Mouse (Mus musculus) heart, postnatal 36 days (tissue): ENCODE measurements around the gene Pomt1. TPM values are rescaled to one million over a fixed set of nuclear protein-coding genes. Genes with fewer than 3 reads are reported as not detected.
"Not testable (repeated sequence)": the region's sequence is repeated elsewhere in the genome, so short reads cannot be mapped to it uniquely, and the experiment has no call there.

Experiments
- DNase-seq, 2 experiments: peaks; one replicate each; pipeline ENCODE4 v3.0.0; 2021 to 2022
- intact Hi-C: fragments of 180-260 bp; cut with DNase I; formaldehyde crosslinking; loops from one replicate; pipeline ENCODE4 v1.15.1; 2025
- total RNA-seq, 2 experiments: library from RNA; stranded (reverse); gene quantifications; 2 replicates each; pipeline ENCODE4 v1.2.3; 2021

Pomt1 gene
- total RNA-seq, 2 experiments from 2014 or later, result 13.7 to 14.3 TPM

DNA sequence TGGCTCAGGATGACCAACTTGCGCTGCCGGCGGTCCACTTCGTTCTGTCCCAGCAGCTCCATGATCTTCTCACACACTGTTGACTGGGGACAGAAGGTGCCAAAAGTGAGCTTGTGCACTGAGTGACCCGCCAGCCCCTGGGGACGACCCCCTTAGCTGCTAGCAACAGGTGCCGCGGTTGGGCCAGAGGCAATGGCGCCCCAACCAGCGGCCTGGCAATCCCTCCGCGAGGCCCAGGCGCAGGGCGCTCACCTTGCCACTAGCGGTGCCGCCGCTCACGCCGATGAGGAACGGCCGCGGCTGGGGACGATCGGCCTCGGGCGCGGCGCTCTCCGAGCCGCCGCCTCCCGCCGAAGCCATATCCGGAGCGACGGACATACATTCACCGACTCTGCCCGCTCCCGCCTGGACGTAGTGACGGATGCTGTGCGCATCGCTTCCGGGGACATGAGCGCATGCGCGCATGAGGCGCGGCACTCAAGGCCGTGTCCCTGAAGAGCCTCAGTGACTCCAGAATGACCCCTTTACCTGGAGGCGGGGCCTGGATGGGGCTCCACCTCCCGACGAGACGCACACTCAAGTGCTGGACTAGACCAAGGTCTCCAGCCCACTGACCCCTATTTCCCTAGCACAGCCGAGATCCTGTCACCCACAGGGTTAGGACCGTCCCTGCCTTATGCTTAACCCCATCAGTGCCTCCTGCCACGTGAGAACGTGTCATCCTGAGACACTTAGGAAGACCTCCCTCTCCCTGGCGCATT is 23.4 kb downstream of the Pomt1 start, which contains the start of gene Uck1:
TSS of gene Uck1 (minus strand) at position 503 of the 761 bp plus-strand sequence.
- peak; percentile 85 to 88 for DNase-seq
- intact Hi-C loops, result loop anchor here (2.0 kb wide), 2 partner anchors 23 kb away; partner anchors contain the start of gene Pomt1

DNA sequence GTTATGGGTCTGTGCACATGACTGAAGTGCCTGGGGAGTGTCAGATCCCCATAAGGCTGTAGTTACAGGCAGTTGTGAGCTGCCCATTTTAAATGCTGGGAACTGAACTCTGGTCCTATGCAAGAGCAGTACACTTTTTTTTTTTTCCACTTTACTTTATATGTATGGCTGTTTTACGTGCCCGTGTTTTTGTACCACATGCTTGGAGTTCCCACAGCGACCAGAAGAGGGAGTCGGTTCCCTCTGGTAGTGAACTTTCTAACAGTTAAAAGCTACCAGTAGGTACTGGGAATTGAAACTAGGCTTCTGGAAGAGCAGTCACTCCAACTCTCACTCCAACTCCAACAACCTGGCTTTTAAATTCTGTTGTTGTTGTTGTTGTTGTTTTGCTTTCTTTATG is 24.2 kb downstream of the Pomt1 start:
- DNase-seq, result peak; percentile 36 to 47
- intact Hi-C loops, result loop anchor here (2.0 kb wide), 1 partner anchor 22 kb away; no protein-coding TSS in a partner anchor

DNA sequence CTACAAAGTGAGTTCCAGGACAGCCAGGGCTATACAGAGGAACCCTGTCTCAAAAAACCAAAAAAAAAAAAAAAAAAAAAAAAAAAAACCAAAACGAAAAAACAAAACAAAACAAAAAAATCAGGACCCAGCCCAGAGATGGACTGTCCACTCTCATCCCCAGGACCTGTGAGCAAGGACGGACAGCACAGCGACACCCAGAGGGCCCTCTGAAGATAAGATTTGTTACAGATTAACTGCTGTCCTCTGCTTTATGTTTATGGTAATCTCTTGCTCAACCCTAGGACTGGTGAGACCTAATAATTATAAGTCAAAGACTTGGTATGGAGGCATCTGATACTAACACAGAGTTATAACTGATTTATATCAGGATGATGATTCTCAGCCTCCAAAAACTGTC is 39.4 kb downstream of the Pomt1 start:
- intact Hi-C loops, result no loop called here

DNA sequence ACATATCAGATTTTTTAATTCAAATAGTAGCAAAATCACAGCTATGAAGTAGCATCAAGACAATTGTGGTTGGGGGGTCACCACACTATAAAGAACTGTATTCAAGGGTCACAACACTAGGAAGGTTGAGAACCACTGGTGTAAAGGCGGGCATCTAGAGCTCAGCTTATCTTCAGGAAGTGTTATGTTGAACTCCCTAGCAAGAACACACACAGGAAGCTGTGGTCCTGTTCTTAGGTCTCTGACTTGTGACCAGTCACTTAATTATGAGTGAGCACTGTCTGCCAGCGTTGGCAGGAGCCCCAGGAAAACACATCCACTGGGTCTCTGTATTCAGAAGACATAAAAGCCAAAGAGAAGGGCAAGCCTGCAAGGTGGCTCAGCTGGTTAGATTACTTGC is 45.9 kb downstream of the Pomt1 start:
- no peak for DNase-seq
- intact Hi-C loops, result loop anchor here (2.0 kb wide), 1 partner anchor 21 kb away; the partner anchor contains the start of gene Uck1

More for the DNA sequence above, 39.4 kb downstream of the Pomt1 start:
- no peak for DNase-seq

DNA sequence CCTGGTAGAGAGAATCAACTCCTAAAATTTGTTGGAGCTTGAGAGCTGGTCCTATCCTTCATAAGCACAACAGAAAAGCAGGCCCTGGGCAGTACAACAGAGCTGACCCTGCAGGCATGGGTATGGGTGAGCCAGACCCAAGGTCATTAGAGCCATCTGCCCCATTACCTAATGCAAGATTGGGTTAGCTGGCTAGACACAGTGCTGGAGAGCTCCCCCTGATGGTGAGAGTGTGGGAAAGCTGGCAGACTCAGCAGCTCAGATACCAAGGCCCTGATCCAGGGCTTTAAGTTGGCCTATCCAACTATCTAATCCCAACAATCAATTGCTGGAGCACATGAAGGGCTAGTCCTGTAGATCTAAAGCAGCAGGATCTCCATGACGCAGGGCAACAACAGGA is 46.3 kb downstream of the Pomt1 start:
- intact Hi-C loops, result loop anchor here (2.0 kb wide), 1 partner anchor 22 kb away; the partner anchor contains the start of gene Uck1
- peak; percentile 49 to 50 for DNase-seq

DNA sequence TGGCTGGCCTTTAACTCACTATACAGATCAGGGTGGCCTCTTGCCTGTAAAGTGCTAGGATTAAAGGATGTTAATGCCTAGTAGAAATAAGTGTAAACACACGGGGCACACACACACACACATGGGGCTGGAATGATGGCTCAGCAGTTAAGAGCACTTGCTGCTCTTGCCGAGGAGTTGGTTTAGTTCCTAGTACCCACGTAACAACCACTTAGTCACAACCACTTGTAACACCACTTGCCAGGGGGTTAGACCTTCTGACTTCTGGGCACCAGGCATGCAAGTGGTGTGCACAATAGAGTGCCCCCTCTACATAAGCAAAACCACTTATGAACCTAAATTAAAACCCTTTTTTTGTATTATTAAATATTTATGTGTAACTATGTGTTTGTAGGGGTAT is 47.6 kb downstream of the Pomt1 start:
- no peak for DNase-seq
- intact Hi-C loops, result loop anchor here (2.0 kb wide), 1 partner anchor 23 kb away; the partner anchor contains the start of gene Uck1

DNA sequence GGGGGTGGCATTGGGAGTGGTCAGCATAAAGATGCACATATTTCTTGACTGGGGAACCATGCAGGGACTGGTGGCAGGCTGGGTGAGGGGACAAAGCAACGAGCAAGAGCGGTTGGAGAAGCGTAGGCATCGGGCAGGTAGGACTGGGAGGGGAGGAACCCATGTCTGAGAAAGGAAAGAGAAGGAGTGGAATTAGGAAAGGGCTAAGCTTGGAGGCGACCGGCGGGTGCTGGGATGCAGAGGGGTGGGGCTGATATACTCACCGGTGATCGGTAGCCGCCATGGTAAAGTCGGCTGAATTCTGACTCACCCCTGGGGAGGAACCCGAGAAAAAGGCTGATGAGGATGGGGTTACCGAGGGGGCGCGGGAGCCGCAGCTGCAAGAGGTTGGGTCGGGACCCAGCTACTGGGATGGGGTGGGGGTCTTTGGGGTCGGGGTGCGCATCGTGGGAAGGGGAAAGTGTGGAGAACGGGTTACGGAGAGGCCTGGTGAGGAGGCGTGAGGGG is 51.0 kb downstream of the Pomt1 start, which contains the start of gene Golga2:
TSS of gene Golga2 (plus strand) at position 51 of the 507 bp plus-strand sequence.
- no peak for DNase-seq
- intact Hi-C loops, result no loop called here

DNA sequence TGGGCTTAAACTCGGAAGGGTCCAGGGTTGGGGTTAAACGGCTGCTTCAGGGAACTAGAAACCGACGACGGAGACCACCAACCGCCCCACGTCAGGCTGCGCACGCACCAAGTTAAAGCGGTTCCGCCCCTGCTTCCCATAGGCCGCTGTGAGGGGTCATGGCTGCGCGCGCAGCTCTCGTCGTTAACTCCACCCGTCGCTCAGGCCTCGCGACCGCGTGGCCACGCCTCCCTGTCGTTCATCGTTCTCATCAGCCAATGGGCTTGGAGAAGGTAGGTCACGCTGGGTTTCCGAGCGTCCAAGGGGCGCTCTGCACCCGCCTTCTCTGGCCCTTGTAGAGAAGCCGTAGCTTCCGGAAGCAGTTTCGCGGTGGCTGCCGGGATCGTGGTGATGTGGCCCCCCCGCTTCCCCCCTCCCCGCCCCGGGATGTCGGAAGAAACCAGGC is 51.6 kb downstream of the Pomt1 start, which contains the start of gene Swi5:
TSS of gene Swi5 (minus strand) at position 153 of the 445 bp plus-strand sequence.
- DNase-seq, result peak; percentile 95 to 97
- intact Hi-C loops, result no loop called here

DNA sequence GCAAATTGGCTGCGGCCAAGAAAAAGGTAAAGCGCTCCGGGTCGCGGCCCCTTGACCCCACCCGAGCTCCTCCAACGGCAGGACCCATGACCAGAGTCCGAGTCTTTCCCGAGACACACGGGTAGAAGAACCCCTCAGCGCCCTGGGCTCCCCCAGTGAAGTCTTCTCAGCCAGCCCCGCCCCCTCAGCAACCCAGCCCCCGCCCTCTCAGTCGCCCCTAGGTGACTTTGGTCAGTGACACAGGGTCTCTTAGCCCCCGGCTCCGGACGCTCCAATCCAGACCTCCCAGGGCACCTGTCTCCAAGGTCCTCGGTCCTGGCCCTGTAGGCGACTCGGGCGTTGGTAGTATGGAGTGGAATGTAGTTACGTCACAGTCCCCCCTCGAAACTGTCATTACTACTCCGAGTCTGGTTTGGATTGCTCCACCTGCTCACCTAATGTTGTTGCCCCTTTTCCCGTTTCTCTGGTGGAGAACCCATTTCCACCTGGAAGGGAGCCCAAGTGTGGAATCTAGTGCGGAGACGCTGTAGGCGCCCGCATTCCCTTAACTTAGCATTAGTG is 52.1 kb downstream of the Pomt1 start:
- DNase-seq, result no peak
- intact Hi-C loops, result no loop called here

DNA sequence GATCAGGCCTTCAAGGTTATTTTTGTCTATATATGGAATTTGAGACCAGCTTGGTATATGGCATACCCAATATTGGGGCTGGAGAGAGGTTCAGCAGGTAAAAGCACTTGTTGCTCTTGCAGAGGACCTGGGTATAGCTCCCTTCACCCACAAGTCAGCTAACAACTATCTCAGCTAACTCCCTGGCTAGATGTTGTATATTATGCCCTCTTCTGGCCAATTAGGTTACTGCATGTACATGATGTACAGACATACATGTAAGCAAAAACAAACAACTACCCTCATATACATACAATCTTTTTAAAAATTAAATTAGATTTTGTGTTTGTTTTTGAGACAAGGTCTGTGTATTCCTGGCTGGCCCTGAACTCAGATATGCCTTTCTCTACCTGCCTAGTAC is 53.2 kb downstream of the Pomt1 start:
- intact Hi-C loops, result no loop called here
- no peak for DNase-seq

DNA sequence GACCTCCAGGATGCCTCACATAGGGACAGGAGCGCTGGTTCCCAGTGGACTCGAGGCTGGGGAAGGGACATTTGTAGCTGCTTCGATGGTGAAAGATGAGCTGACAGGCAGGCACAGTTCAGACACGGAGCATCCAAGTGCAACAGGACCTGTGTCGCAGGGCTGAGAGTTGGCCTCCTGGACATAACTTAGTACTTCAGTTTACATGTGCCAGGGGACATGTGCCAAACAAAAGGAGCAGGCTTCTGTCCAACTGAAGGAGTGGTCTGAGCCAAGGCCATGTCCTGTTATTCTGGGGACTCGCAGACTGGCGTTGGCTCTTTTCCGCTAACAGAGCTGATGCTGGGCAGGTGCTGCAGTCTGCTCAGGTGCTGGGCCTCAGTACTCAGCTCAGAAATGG is 58.0 kb downstream of the Pomt1 start:
- intact Hi-C loops, result no loop called here
- DNase-seq, result peak; percentile 62 to 64

DNA sequence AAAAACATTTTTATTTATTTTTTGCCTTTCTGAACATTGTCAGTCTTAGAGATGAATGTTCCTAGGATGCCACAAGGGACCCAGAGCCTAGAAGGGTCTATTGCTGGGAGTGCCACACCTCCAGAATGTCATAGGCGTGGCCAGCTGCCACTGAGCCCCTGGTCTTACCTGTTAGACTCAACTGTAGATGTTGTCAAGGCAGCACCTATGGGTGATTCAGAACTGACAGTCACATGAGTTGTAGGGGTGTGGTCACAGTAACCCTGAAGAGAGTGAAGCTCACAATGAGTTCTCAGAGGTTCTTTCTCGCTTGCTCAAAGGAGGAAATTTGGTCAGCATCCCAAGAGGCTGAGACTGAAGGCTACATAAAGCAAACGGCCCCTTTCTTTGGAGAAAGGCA is 58.9 kb downstream of the Pomt1 start:
- DNase-seq, result no peak
- intact Hi-C loops, result no loop called here

DNA sequence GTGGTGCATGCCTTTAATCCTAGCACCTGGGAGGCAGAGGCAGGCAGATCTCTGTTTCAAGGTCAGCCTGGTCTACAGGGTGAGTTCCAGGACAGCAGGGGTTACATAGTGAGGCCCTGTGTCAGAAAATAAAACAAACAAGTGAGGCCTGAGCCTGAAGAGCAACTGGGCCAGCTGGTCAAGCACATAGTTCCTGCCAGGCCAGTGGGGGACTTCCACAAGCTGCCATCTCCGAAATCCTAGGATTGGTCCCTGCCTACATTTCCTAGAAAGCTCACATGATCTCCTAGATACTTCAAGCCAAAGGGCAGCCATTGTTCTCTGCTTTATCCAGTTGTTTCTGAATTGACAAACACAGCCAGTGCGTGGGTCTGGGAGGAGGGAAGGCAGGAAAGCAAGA is 59.5 kb downstream of the Pomt1 start:
- DNase-seq, intact Hi-C loops: not testable (repeated sequence)

DNA sequence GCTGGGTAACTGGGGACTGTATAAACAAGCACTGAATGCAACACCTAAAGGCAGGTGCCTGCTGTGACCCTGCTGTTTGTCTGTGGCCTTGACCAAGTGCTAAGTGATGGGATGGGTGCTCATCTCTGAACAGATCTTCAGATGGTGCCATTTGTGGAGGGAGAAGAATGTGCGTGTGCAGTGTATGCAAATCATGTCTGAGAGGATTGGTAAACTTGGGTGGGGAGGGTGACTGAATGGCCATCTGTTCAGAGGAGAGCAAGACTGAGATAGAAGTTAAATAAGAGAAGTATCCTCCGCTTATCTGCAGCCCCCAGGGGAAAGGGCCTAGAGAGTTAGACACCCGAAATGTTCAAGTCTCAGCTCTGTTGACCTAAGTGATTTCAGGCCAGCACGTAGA is 63.1 kb downstream of the Pomt1 start:
- intact Hi-C loops, result no loop called here
- no peak for DNase-seq

DNA sequence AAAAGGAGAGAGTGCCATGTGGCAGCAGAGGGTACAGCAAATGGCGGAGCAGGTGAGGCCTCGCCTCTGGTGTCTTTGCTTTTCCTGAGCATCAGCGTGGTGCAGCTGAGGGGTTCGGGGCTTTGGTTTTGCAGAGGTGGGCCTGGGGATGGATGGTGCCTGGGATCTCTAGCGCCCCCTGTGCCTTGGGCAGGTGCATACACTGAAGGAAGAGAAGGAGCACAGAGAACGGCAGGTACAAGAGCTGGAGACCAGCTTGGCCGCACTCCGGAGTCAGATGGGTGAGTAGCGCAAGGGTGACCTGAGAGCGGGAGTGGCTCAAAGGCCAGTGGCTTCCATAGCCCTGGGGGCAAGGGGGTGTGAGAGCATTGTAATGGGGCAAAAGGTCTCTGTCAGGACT is 66.6 kb downstream of the Pomt1 start:
- intact Hi-C loops, result no loop called here
- DNase-seq, result no peak

DNA sequence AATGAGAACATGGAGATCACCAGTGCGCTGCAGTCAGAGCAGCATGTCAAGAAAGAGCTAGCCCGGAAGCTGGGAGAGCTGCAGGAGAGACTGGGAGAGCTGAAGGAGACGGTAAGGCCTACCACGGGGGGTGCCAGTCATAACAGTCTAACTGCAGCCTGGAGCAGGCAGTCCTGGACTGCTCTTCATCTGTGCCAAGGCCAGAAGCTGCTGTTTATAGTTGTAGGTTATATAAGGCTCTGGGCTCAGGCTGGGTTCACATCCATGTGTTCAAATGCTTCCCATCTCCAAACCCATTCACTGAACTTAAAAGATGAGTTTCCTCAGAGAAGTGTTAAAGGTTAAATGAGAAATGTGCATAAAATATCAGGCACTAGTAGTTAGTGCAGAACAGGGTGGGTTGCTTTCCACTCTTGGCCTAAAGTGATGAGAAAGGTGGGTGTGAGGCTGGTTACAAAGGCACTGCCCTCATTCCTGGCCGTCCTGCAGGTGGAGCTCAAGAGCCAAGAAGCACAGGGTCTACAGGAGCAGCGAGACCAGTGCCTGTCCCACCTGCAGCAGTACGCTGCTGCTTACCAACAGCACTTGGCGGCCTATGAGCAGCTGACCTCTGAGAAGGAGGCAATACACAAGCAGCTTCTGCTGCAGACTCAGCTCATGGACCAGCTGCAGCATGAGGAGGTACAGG is 67.9 kb downstream of the Pomt1 start:
- peak; percentile 50 to 64 for DNase-seq
- intact Hi-C loops, result no loop called here

Other genes starting within 250 kb of the Pomt1 start
- 10 to 100 TPM; 14.3 to 15.8 TPM for gene Fam78a, start 151.7 kb upstream of the Pomt1 start, total RNA-seq
- gene Plpp7, start 141.1 kb upstream of the Pomt1 start, total RNA-seq, result 10 to 100 TPM; 24.7 to 32.1 TPM
- 10 to 100 TPM; 75.5 to 80.0 TPM for gene Prrc2b, start 85.5 kb upstream of the Pomt1 start, total RNA-seq
- gene Uck1, start 23.6 kb downstream of the Pomt1 start, total RNA-seq, result 10 to 100 TPM; 22.9 to 24.1 TPM
- 10 to 100 TPM; 74.5 to 78.2 TPM for gene Golga2, start 50.8 kb downstream of the Pomt1 start, total RNA-seq
- 100 to 1,000 TPM; 188 to 208 TPM for gene Swi5, start 51.5 kb downstream of the Pomt1 start, total RNA-seq
- 10 to 100 TPM; 25.0 to 33.3 TPM for gene Ciz1, start 115.7 kb downstream of the Pomt1 start, total RNA-seq
- gene Dnm1, start 116.7 kb downstream of the Pomt1 start, total RNA-seq, result 1 to 10 TPM; 4.0 TPM
- 10 to 100 TPM; 43.9 to 44.3 TPM for gene 1110008P14Rik, start 145.3 kb downstream of the Pomt1 start, total RNA-seq
- 1 to 10 TPM; 3.1 to 7.0 TPM for gene Lcn2, start 151.7 kb downstream of the Pomt1 start, total RNA-seq
- 10 to 100 TPM; 69.9 to 70.6 TPM for gene Ptges2, start 159.3 kb downstream of the Pomt1 start, total RNA-seq
- 1 to 10 TPM; 3.1 to 3.8 TPM for gene Naif1, start 213.9 kb downstream of the Pomt1 start, total RNA-seq
- 10 to 100 TPM in 1 of 2 experiments, 1 to 10 TPM in 1; 4.8 to 12.4 TPM for gene Slc25a25, start 214.9 kb downstream of the Pomt1 start, total RNA-seq